Mouse (Mus musculus): ENCODE measurements at regions not wholly inside any gene's neighbourhood (a gene's known extent, or its start where the extent isn't known, plus 50 kb on each side); places are given as distances from the start of the nearest gene placed in this dataset.
A peak's percentile ranks its signal among the peaks of the same experiment; 100 is the strongest.

GRCm38 (mm10) chr8:91899747-91900146 lies 97.9 kb upstream of the Irx3 start:
- DNase-seq (ENCODE audit: low spot score in 2 of 2) = no peak

GRCm38 (mm10) chr8:91897381-91897780 lies 95.5 kb upstream of the Irx3 start:
- DNase-seq (ENCODE audit: low spot score in 2 of 2) = no peak

- no peak for DNase-seq (ENCODE audit: low spot score in 2 of 2)
These were observed 94.1 kb upstream of the Irx3 start for GRCm38 (mm10) chr8:91895987-91896386.

- no peak for DNase-seq (ENCODE audit: low spot score in 2 of 2)
These were observed 83.0 kb upstream of the Irx3 start for GRCm38 (mm10) chr8:91884862-91885261.

- no peak for DNase-seq (ENCODE audit: low spot score in 2 of 2)
These were observed 82.5 kb upstream of the Irx3 start for GRCm38 (mm10) chr8:91884325-91884724.

- DNase-seq (ENCODE audit: low spot score in 2 of 2) = no peak
These were observed 81.1 kb upstream of the Irx3 start for GRCm38 (mm10) chr8:91883012-91883411.

- no peak for DNase-seq (ENCODE audit: low spot score in 2 of 2)
These were observed 77.0 kb upstream of the Irx3 start for GRCm38 (mm10) chr8:91878886-91879285.

- no peak for DNase-seq (ENCODE audit: low spot score in 2 of 2)
These were observed 74.3 kb upstream of the Irx3 start for GRCm38 (mm10) chr8:91876161-91876560.

GRCm38 (mm10) chr8:91873232-91873631 lies 71.4 kb upstream of the Irx3 start:
- DNase-seq (ENCODE audit: low spot score in 2 of 2) = no peak

GRCm38 (mm10) chr8:91872278-91873115 lies 70.6 kb upstream of the Irx3 start:
- DNase-seq (ENCODE audit: low spot score in 2 of 2) = peak; percentile 4 to 20

GRCm38 (mm10) chr8:91867069-91867468 lies 65.2 kb upstream of the Irx3 start:
- no peak for DNase-seq (ENCODE audit: low spot score in 2 of 2)

GRCm38 (mm10) chr8:91866076-91866475 lies 64.2 kb upstream of the Irx3 start:
- no peak for DNase-seq (ENCODE audit: low spot score in 2 of 2)

- no peak for DNase-seq (ENCODE audit: low spot score in 2 of 2)
These were observed 63.5 kb upstream of the Irx3 start for GRCm38 (mm10) chr8:91865361-91865760.

GRCm38 (mm10) chr8:91863505-91863904 lies 61.6 kb upstream of the Irx3 start:
- DNase-seq (ENCODE audit: low spot score in 2 of 2) = no peak

- DNase-seq (ENCODE audit: low spot score in 2 of 2) = no peak
These were observed 54.0 kb upstream of the Irx3 start for GRCm38 (mm10) chr8:91855881-91856280.

- no peak for DNase-seq (ENCODE audit: low spot score in 2 of 2)
These were observed 52.5 kb upstream of the Irx3 start for GRCm38 (mm10) chr8:91854369-91854768.

GRCm38 (mm10) chr8:91853803-91854202 lies 51.9 kb upstream of the Irx3 start:
- no peak for DNase-seq (ENCODE audit: low spot score in 2 of 2)

GRCm38 (mm10) chr8:91853336-91853735 lies 51.5 kb upstream of the Irx3 start:
- DNase-seq (ENCODE audit: low spot score in 2 of 2) = no peak
